Mouse (Mus musculus) heart, embryonic 12.5 days (tissue): ENCODE data around the gene Ankrd16. TPM values are rescaled to one million over a fixed set of nuclear protein-coding genes. Genes with fewer than 3 reads are reported as not detected.
A peak's percentile ranks its signal among the peaks of the same experiment; 100 is the strongest.

Experiments used
- ATAC-seq: fragments of 200-750 bp; cut with Nextera tagmentation; 2 replicates; pipeline ENCODE4 v1.8.0; 2017; ENCODE audit warnings: moderate TSS enrichment, moderate library complexity; ENCODE audit not compliant: insufficient number of reproducible peaks, low FRiP score
- H3K27ac ChIP-seq: fragments of 300-500 bp; sonication (generic); 2 replicates; pipeline ENCODE4 v1.5.1; 2016; ENCODE audit warnings: mild to moderate bottlenecking, moderate library complexity; ENCODE audit not compliant: poor library complexity, severe bottlenecking
- H3K27me3 ChIP-seq: fragments of 300-500 bp; sonication (generic); replicated peaks from 2 replicates; pipeline ENCODE4 v1.6.1; 2016; ENCODE audit warnings: mild to moderate bottlenecking, moderate library complexity
- H3K36me3 ChIP-seq: fragments of 300-500 bp; sonication (generic); 2 replicates; pipeline ENCODE4 v1.6.1; 2016; ENCODE audit warnings: mild to moderate bottlenecking, moderate library complexity
- H3K4me1 ChIP-seq: fragments of 300-500 bp; sonication (generic); replicated peaks from 2 replicates; pipeline ENCODE4 v1.6.1; 2016; ENCODE audit warnings: mild to moderate bottlenecking
- H3K4me2 ChIP-seq: fragments of 300-500 bp; sonication (generic); 2 replicates; pipeline ENCODE4 v1.6.1; 2016; ENCODE audit warnings: mild to moderate bottlenecking, moderate library complexity
- H3K4me3 ChIP-seq: fragments of 300-500 bp; sonication (generic); 2 replicates; pipeline ENCODE4 v1.5.1; 2016; ENCODE audit warnings: mild to moderate bottlenecking
- H3K9ac ChIP-seq: fragments of 300-500 bp; sonication (generic); 2 replicates; pipeline ENCODE4 v1.6.1; 2016; ENCODE audit warnings: mild to moderate bottlenecking, moderate library complexity
- H3K9me3 ChIP-seq: fragments of 300-500 bp; sonication (generic); replicated peaks from 2 replicates; pipeline ENCODE4 v1.6.1; 2016; ENCODE audit warnings: mild to moderate bottlenecking, moderate library complexity
- WGBS: fragments of 180-500 bp; shearing (Covaris S2); methylation state at CpG from one replicate; pipeline ENCODE4 v1.1.7; 2016; 5-methylcytosine and 5-hydroxymethylcytosine counted together
- polyA plus RNA-seq: library from polyadenylated mRNA; unstranded; fragments of >200 nt; fragmentation: Nextera tagmentation; extraction: Ambion mirVana; gene quantifications from 2 replicates; pipeline ENCODE4 v1.2.1, GENCODE M21; 2016

Ankrd16 gene
- polyA plus RNA-seq, 1 experiment from 2014 or later = 36.8 TPM

DNA sequence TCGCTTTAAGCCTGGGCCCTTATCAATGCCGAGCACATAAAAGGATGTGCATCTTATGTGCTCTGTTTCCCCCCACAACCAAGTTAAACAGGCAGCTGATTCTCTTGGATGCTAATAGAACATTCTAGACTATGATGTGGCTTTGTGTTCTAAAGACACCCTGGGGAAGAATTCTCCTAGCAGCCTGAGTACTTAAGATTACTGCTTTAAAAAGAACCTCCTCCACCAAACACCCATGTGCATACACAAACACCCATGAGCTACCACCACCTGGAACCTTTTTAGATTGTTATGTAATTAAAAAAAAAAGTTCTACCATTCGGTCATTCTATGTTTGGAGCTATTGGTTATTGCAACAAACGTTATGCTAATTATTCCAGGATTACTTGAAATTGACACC is 5.3 kb upstream of the Ankrd16 start:
- 74% methylated on average over 4 of the region's 4 CpGs for WGBS

DNA sequence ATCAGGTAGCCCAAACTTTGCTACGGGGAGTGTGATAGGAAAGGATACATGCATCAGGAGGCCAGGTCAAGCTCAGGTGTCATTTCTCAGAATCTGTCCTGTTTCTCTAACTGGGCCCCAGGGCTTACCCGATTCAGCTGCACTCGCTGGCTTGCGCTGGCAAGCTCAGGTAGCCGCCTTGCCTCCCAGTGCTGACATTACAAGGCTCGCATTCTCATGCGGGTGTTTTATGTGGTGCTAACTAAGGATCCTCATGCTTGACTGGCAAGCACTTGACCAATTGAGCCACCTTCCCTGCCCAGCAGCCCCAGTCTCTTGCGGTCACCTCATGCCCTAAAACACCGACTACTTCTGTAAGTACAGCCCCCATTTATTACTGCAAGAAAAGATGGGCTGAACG is 3.2 kb upstream of the Ankrd16 start:
- no peak for ATAC-seq
- no peaks in the 10 kb centered on the region for H3K9me3 ChIP-seq
- WGBS = 86% methylated on average over 10 of the region's 10 CpGs

More for the DNA sequence above, 5.3 kb upstream of the Ankrd16 start:
- ATAC-seq = no peak
- Histone ChIP-seq H3K9ac (no peak overlapping the region), H3K36me3 (peaks cover 16% of the 10 kb centered on the region), H3K4me1 (peaks cover 23% of the 10 kb centered on the region), H3K9me3 (no peaks in the 10 kb centered on the region), H3K27me3 (no peaks in the 10 kb centered on the region), H3K4me3 (no peak overlapping the region), H3K4me2 (no peak overlapping the region), H3K27ac (no peak overlapping the region)

DNA sequence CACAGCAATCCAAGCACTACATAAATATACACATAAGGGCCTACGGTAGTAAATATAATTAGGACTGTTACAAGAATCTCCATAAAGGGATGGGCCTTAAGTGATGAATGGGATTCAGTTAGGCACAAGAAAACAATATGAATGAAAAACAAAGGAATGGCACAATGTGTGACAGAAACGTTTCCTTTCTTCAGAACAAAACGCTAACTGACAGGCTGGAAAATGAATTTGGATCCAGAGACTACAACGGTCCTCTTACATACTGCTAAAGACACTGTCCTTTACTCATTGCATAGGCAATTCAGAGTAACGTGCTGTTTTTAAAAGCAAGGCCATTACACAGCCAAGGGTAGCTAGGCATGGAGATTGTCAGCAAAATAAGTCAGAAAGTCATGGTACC is 2.6 kb upstream of the Ankrd16 start:
- WGBS = 88% methylated on average over 5 of the region's 5 CpGs
- H3K36me3 ChIP-seq = peaks cover 7% of the 10 kb centered on the region; the same call in 1 of the 2 replicates
- no peak overlapping the region for H3K4me3 ChIP-seq
- H3K9me3 ChIP-seq = no peaks in the 10 kb centered on the region
- no peak overlapping the region for H3K4me2 ChIP-seq
- no peak for ATAC-seq
- peaks cover 35% of the 10 kb centered on the region for H3K4me1 ChIP-seq
- H3K9ac ChIP-seq = no peak overlapping the region
- H3K27ac ChIP-seq = no peak overlapping the region
- no peaks in the 10 kb centered on the region for H3K27me3 ChIP-seq

More for the DNA sequence above, 3.2 kb upstream of the Ankrd16 start:
- Histone ChIP-seq H3K4me2 (no peak overlapping the region), H3K27me3 (no peaks in the 10 kb centered on the region), H3K4me3 (no peak overlapping the region), H3K4me1 (peaks cover 28% of the 10 kb centered on the region), H3K9ac (no peak overlapping the region), H3K27ac (no peak overlapping the region), H3K36me3 (peaks cover 5% of the 10 kb centered on the region)

GRCm38 (mm10) chr2:11776415-11776814 is 1.3 kb upstream of the Ankrd16 start:
- WGBS = 47% methylated on average over 8 of the region's 8 CpGs

DNA sequence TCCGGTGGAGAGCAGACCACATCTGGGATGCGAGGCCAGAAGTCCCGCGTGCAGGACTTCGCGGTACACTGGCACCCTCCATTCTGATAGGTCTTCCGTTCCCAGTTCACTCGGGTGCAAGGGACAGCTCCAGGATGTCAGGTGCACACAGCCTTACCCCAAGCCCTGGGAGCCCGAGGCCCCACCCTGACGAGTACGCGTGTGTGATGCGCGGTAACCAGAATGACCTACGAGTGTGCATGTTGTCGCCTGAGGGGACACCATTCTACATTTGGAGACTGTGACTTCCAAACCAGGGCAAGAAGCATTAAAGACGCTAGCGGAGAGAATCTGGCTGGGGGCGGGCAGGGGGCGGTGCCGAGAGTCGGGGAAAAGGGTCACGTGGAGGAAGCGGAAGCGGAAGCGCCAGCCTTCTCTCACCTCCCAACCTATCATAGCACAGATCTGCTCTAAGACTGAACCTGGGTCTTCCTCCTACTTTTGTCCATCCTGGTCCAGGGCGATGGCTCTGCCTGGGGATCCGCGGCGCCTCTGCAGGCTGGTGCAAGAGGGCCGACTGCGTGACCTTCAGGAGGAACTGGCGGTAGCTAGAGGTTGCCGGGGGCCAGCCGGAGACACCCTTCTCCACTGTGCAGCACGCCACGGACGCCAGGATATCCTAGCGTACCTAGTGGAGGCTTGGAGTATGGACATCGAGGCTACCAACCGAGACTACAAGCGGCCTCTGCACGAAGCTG is 579 bp downstream of the Ankrd16 start:
- peaks cover 36% of the 10 kb centered on the region for H3K36me3 ChIP-seq
- no peaks in the 10 kb centered on the region for H3K9me3 ChIP-seq
- H3K9ac ChIP-seq = peak overlapping the region; percentile 87
- H3K27ac ChIP-seq = peak overlapping the region; percentile 95
- peak; percentile 90 for ATAC-seq
- H3K4me1 ChIP-seq = peaks cover 26% of the 10 kb centered on the region
- peak overlapping the region; percentile 80 for H3K4me2 ChIP-seq
- peak overlapping the region; percentile 73 for H3K4me3 ChIP-seq
- under 1% methylated on average over 43 of the region's 43 CpGs for WGBS
- H3K27me3 ChIP-seq = no peaks in the 10 kb centered on the region

More at GRCm38 (mm10) chr2:11776415-11776814, 1.3 kb upstream of the Ankrd16 start:
- peaks cover 18% of the 10 kb centered on the region for H3K36me3 ChIP-seq
- peak overlapping the region; percentile 73 for H3K4me3 ChIP-seq
- H3K4me2 ChIP-seq = peak overlapping the region; percentile 80
- peak overlapping the region; percentile 84 for H3K9ac ChIP-seq
- H3K9me3 ChIP-seq = no peaks in the 10 kb centered on the region
- no peaks in the 10 kb centered on the region for H3K27me3 ChIP-seq
- ATAC-seq = no peak
- peaks cover 33% of the 10 kb centered on the region for H3K4me1 ChIP-seq
- H3K27ac ChIP-seq = peak overlapping the region; percentile 90; the same call in 1 of the 2 replicates

DNA sequence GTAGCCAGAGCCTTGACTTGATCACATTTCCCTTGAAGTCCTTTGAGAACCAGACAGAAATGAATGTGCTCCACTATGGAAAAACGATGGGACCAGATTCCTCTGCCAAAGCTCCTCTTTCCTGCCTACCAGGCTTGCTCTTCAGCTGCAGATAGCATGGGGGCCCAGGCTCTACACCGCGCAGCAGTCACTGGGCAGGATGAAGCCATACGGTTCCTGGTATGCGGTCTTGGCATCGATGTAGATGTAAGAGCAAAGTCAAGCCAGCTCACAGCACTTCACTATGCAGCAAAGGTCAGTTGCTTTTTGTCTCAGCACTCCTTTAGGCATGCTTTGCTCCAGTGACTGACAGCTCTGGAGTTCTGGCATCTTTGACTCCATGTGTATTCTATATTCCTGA is 6.5 kb downstream of the Ankrd16 start:
- Histone ChIP-seq H3K4me3 (no peak overlapping the region), H3K27ac (no peak overlapping the region), H3K4me2 (no peak overlapping the region), H3K9me3 (no peaks in the 10 kb centered on the region), H3K9ac (no peak overlapping the region), H3K4me1 (peaks cover 10% of the 10 kb centered on the region), H3K27me3 (no peaks in the 10 kb centered on the region), H3K36me3 (peaks cover 86% of the 10 kb centered on the region)
- ATAC-seq = no peak
- WGBS = 93% methylated on average over 6 of the region's 6 CpGs

- H3K36me3 ChIP-seq = peaks cover 36% of the 10 kb centered on the region
- H3K27ac ChIP-seq = no peak overlapping the region
- no peak for ATAC-seq
- no peak overlapping the region for H3K4me3 ChIP-seq
- WGBS = 74% methylated on average over 4 of the region's 4 CpGs
- peaks cover 18% of the 10 kb centered on the region for H3K4me1 ChIP-seq
- H3K9ac ChIP-seq = no peak overlapping the region
- 0 out of 2 replicates have a peak, but pooled peaks cover 3% of the 10 kb centered on the region for H3K9me3 ChIP-seq
- no peak overlapping the region for H3K4me2 ChIP-seq
- H3K27me3 ChIP-seq = no peaks in the 10 kb centered on the region
These were observed 17.0 kb downstream of the Ankrd16 start for GRCm38 (mm10) chr2:11794668-11795067.

DNA sequence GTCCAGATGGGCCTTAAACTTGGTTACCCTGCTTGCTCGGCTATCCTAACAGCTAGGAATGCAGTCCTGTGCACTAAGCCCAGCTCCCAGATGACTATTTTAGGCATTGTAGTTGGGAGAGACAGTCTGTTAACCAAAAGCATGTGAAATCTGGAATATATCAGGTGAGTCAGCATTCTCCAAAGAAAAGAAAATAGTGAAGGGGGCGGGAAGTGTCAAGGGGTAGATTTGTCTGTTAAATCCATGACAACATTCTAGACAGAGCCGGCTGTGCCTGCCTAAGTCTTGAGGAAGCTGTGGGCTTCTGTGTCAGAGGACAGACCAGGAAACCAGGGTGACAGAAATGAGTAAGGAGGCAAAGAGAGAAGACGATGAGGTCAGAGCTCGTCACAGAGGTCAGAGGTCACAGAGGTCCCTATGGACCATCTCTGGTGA is 20.3 kb downstream of the Ankrd16 start:
- Histone ChIP-seq H3K4me2 (no peak overlapping the region), H3K36me3 (peaks cover 7% of the 10 kb centered on the region), H3K27ac (no peak overlapping the region), H3K4me1 (peaks cover 18% of the 10 kb centered on the region), H3K9ac (no peak overlapping the region), H3K27me3 (no peaks in the 10 kb centered on the region), H3K4me3 (no peak overlapping the region), H3K9me3 (no peaks in the 10 kb centered on the region)
- 41% methylated on average over 5 of the region's 5 CpGs for WGBS
- no peak; the same call in 1 of the 2 replicates for ATAC-seq

GRCm38 (mm10) chr2:11801299-11801930 is 23.7 kb downstream of the Ankrd16 start:
- H3K9ac ChIP-seq = no peak overlapping the region
- H3K9me3 ChIP-seq = no peaks in the 10 kb centered on the region
- H3K27ac ChIP-seq = no peak overlapping the region
- no peaks in the 10 kb centered on the region for H3K27me3 ChIP-seq
- H3K4me1 ChIP-seq = peaks cover 18% of the 10 kb centered on the region
- no peaks in the 10 kb centered on the region for H3K36me3 ChIP-seq
- ATAC-seq = no peak
- no peak overlapping the region for H3K4me3 ChIP-seq
- H3K4me2 ChIP-seq = no peak overlapping the region
- WGBS = 75% methylated on average over 2 of the region's 2 CpGs
